Mouse (Mus musculus) midbrain, embryonic 10.5 days (tissue): ENCODE data around the gene Opa1. TPM values are rescaled to one million over a fixed set of nuclear protein-coding genes. Genes with fewer than 3 reads are reported as not detected.

ENCODE experiments used
- polyA plus RNA-seq: library from polyadenylated mRNA; unstranded; fragments of >200 nt; fragmentation: Nextera tagmentation; extraction: Ambion mirVana; gene quantifications from 2 replicates; pipeline ENCODE4 v1.2.1, GENCODE M21; 2016

Gene Opa1
- polyA plus RNA-seq, 1 experiment from 2014 or later, result 36.4 TPM

Other genes with a start within 250 kb of the Opa1 start
- gene Atp13a5, start 200.6 kb upstream of the Opa1 start, polyA plus RNA-seq, result 0.09 TPM in 1 of 2 replicates, not detected in the other
- gene Atp13a4, start 34.5 kb upstream of the Opa1 start, polyA plus RNA-seq, result 0.19 and 0.47 TPM in 2 replicates